Mouse (Mus musculus) cerebellum, adult (tissue): ENCODE results near the gene Gtpbp3.

Experiments
- ATAC-seq: cut with Nextera tagmentation; 2 replicates; pipeline ENCODE4 v1.9.2; 2017; ENCODE audit warnings: mild to moderate bottlenecking, moderate library complexity, mixed read lengths; ENCODE audit not compliant: insufficient number of reproducible peaks, low FRiP score, low TSS enrichment

Gtpbp3 gene

GRCm38 (mm10) chr8:71468916-71469315, 19.0 kb upstream of the Gtpbp3 start, which contains the start of gene Dda1:
Dda1 (plus strand) TSS chr8:71469199.
- ATAC-seq: peak; percentile 83

- ATAC-seq: no peak
These were observed 18.5 kb upstream of the Gtpbp3 start for GRCm38 (mm10) chr8:71469411-71469810.

GRCm38 (mm10) chr8:71470146-71470912, 17.6 kb upstream of the Gtpbp3 start:
- ATAC-seq: no peak

- no peak for ATAC-seq
These were observed 17.0 kb upstream of the Gtpbp3 start for GRCm38 (mm10) chr8:71470913-71471255.

GRCm38 (mm10) chr8:71471861-71472260, 16.0 kb upstream of the Gtpbp3 start:
- no peak for ATAC-seq

GRCm38 (mm10) chr8:71472601-71473386, 15.1 kb upstream of the Gtpbp3 start:
- no peak for ATAC-seq

- ATAC-seq: no peak
These were observed 13.6 kb upstream of the Gtpbp3 start for GRCm38 (mm10) chr8:71474344-71474743.

GRCm38 (mm10) chr8:71474785-71475701, 12.9 kb upstream of the Gtpbp3 start:
- no peak for ATAC-seq

GRCm38 (mm10) chr8:71475702-71476075, 12.2 kb upstream of the Gtpbp3 start:
- no peak for ATAC-seq

GRCm38 (mm10) chr8:71476099-71476940, 11.6 kb upstream of the Gtpbp3 start:
- peak; percentile 65; the same call in 1 of the 2 replicates for ATAC-seq

- ATAC-seq: no peak
These were observed 10.6 kb upstream of the Gtpbp3 start for GRCm38 (mm10) chr8:71477196-71477845.

GRCm38 (mm10) chr8:71478943-71479342, 9.0 kb upstream of the Gtpbp3 start:
- ATAC-seq: no peak

GRCm38 (mm10) chr8:71483932-71484331, 4.0 kb upstream of the Gtpbp3 start:
- ATAC-seq: no peak

GRCm38 (mm10) chr8:71484736-71485135, 3.2 kb upstream of the Gtpbp3 start:
- ATAC-seq: no peak

- ATAC-seq: peak; percentile 71
These were observed 2.5 kb upstream of the Gtpbp3 start, which contains the start of gene Ano8 for GRCm38 (mm10) chr8:71485142-71486135. Ano8 (minus strand) TSS chr8:71485963.

- ATAC-seq: no peak
These were observed 1.8 kb upstream of the Gtpbp3 start for GRCm38 (mm10) chr8:71486136-71486529.

- ATAC-seq: peak; percentile 77
These were observed 551 bp downstream of the Gtpbp3 start for GRCm38 (mm10) chr8:71488454-71488853.

- ATAC-seq: 0 out of 2 replicates have a peak, but pooled peaks have one; percentile 54
These were observed 7.1 kb downstream of the Gtpbp3 start for GRCm38 (mm10) chr8:71495039-71495438.
